Mouse (Mus musculus) splenic B cell, adult 2 months (primary cell): ENCODE data around the gene Serpina3c.
"Not testable (repeated sequence)": the region's sequence is repeated elsewhere in the genome, so short reads cannot be mapped to it uniquely, and the experiment has no call there.

ENCODE experiments used
- DNase-seq: peaks from one replicate; pipeline ENCODE4 v3.0.0-alpha.2; 2011; ENCODE audit warnings: low read depth, low spot score
- H3K27me3 ChIP-seq: 2 replicates; pipeline ENCODE4 v1.6.1; 2012; ENCODE audit warnings: mild to moderate bottlenecking, low read length, moderate library complexity, mixed read lengths; ENCODE audit not compliant: control insufficient read depth, poor library complexity, insufficient read depth, severe bottlenecking
- H3K36me3 ChIP-seq: 2 replicates; pipeline ENCODE4 v1.6.1; 2012; ENCODE audit warnings: mild to moderate bottlenecking, low read length, moderate library complexity, mixed read lengths; ENCODE audit not compliant: control insufficient read depth, poor library complexity, insufficient read depth, severe bottlenecking

Gene Serpina3c

GRCm38 (mm10) chr12:104140543-104141103 is 13.0 kb downstream of the Serpina3c start:
- no peak for DNase-seq
- Histone ChIP-seq H3K27me3 (no peaks in the 10 kb centered on the region), H3K36me3 (no peaks in the 10 kb centered on the region)

GRCm38 (mm10) chr12:104138216-104138615 is 15.5 kb downstream of the Serpina3c start:
- H3K27me3 ChIP-seq: no peaks in the 10 kb centered on the region
- no peaks in the 10 kb centered on the region for H3K36me3 ChIP-seq

GRCm38 (mm10) chr12:104131041-104131440 is 22.6 kb downstream of the Serpina3c start:
- Histone ChIP-seq H3K27me3 (no peaks in the 10 kb centered on the region), H3K36me3 (no peaks in the 10 kb centered on the region)
- DNase-seq: no peak

More at GRCm38 (mm10) chr12:104138216-104138615, 15.5 kb downstream of the Serpina3c start:
- no peak for DNase-seq

- no peaks in the 10 kb centered on the region for H3K27me3 ChIP-seq
- DNase-seq: no peak
- no peaks in the 10 kb centered on the region for H3K36me3 ChIP-seq
Observed at GRCm38 (mm10) chr12:104127696-104128095, 26.0 kb downstream of the Serpina3c start, which contains the start of gene Serpina3b. Serpina3b (plus strand) TSS chr12:104127996.

GRCm38 (mm10) chr12:104125021-104125560 is 28.6 kb downstream of the Serpina3c start:
- no peak for DNase-seq
- Histone ChIP-seq H3K36me3 (no peaks in the 10 kb centered on the region), H3K27me3 (no peaks in the 10 kb centered on the region)

- Histone ChIP-seq H3K27me3 (no peaks in the 10 kb centered on the region), H3K36me3 (no peaks in the 10 kb centered on the region)
- no peak for DNase-seq
Observed at GRCm38 (mm10) chr12:104123996-104124395, 29.7 kb downstream of the Serpina3c start.

- no peak for DNase-seq
- H3K36me3 ChIP-seq: no peaks in the 10 kb centered on the region
Observed at GRCm38 (mm10) chr12:104123097-104123496, 30.6 kb downstream of the Serpina3c start.

GRCm38 (mm10) chr12:104114921-104115579 is 38.6 kb downstream of the Serpina3c start:
- Histone ChIP-seq H3K36me3 (no peaks in the 10 kb centered on the region), H3K27me3 (no peaks in the 10 kb centered on the region)
- no peak for DNase-seq

More at GRCm38 (mm10) chr12:104123097-104123496, 30.6 kb downstream of the Serpina3c start:
- no peaks in the 10 kb centered on the region for H3K27me3 ChIP-seq

GRCm38 (mm10) chr12:104112333-104112732 is 41.3 kb downstream of the Serpina3c start, which contains the start of gene Serpina3a:
Serpina3a (plus strand) TSS chr12:104112724.
- DNase-seq, H3K27me3 ChIP-seq: not testable (repeated sequence)

GRCm38 (mm10) chr12:104108507-104108906 is 45.2 kb downstream of the Serpina3c start:
- DNase-seq: no peak
- H3K27me3 ChIP-seq: no peaks in the 10 kb centered on the region
- H3K36me3 ChIP-seq: no peaks in the 10 kb centered on the region

More at GRCm38 (mm10) chr12:104112333-104112732, 41.3 kb downstream of the Serpina3c start, which contains the start of gene Serpina3a:
- not testable (repeated sequence) for H3K36me3 ChIP-seq

- Histone ChIP-seq H3K36me3 (no peaks in the 10 kb centered on the region), H3K27me3 (no peaks in the 10 kb centered on the region)
- no peak for DNase-seq
Observed at GRCm38 (mm10) chr12:104106919-104107318, 46.8 kb downstream of the Serpina3c start.

- H3K27me3 ChIP-seq: no peaks in the 10 kb centered on the region
- H3K36me3 ChIP-seq: no peaks in the 10 kb centered on the region
- no peak for DNase-seq
Observed at GRCm38 (mm10) chr12:104105847-104106246, 47.8 kb downstream of the Serpina3c start.

- H3K27me3 ChIP-seq: no peaks in the 10 kb centered on the region
- no peak for DNase-seq
Observed at GRCm38 (mm10) chr12:104100768-104101167, 52.9 kb downstream of the Serpina3c start, which contains the start of gene Serpina5. Serpina5 (plus strand) TSS chr12:104101113.

More at GRCm38 (mm10) chr12:104100768-104101167, 52.9 kb downstream of the Serpina3c start, which contains the start of gene Serpina5:
- no peaks in the 10 kb centered on the region for H3K36me3 ChIP-seq
